Mouse (Mus musculus): ENCODE data around the gene Ppargc1a. TPM values are rescaled to one million over a fixed set of nuclear protein-coding genes. Genes with fewer than 3 reads are reported as not detected.

The Ppargc1a gene
- 0.29 and 0.46 TPM in 2 replicates for total RNA-seq (2017)

DNA sequence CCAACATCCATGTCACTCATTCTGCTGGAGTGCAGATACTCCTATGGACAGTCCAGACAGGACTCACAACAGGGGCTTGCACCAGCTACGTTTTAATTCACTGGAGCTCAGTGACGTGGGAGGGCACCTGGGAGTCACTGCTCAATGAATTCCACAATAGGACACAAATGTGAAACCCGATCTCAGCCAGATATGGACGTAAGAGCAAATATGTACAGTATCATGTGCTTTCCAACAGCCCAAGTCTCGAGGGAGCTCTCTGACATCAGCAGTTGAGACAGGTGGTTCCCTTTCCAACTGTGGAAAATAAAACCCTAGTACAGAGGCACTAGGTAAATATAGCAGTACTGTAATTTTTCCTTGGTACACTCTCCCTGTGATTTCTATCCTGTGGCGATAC lies at the start of gene Ppargc1a:
Gene Ppargc1a, minus strand, starts transcription at position 68 of the 400 bp plus-strand sequence.
- ATAC-seq (replicated peaks; ENCODE audit: low read depth, poor library complexity, severe bottlenecking), result no peak

DNA sequence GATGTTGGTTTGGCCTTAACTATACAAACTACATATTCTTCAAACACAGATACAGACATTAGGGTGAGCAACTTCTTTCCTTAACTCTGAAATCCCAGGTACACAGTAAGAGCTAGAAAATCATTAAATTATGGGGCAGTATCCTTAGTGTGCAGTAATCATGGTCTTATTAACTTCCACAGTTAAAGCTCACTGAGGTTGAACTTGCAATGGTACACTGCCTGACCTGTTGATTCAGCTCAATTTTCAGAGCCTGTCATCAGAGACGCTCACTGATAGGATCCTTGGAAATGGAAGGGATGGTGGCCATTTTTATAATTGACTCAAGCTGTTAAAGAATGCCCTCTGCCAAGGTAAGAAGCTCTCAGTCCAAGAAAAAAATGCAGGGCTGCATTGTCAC lies 49.4 kb upstream of the Ppargc1a start:
- ATAC-seq (replicated peaks; ENCODE audit: low read depth, poor library complexity, severe bottlenecking), result no peak

DNA sequence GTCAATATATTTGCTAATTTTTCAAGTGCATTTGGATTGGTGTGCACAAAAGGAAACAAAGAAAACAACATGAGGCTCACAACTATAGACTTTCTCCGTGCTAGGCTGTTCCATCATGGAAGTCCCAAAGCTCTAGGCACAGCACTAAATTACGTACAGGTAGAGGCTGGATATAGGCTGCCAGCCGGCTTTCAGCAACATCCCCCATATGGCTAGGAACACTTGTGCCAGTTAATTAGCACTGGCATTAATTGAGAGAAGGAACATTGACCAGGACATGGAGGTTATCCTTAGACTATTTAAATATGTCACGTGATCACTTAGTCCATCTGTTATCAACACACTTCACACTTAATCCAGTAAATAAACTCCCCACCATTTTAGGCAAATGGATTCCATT lies 44.5 kb upstream of the Ppargc1a start:
- no peak for ATAC-seq (replicated peaks; ENCODE audit: low read depth, poor library complexity, severe bottlenecking)

DNA sequence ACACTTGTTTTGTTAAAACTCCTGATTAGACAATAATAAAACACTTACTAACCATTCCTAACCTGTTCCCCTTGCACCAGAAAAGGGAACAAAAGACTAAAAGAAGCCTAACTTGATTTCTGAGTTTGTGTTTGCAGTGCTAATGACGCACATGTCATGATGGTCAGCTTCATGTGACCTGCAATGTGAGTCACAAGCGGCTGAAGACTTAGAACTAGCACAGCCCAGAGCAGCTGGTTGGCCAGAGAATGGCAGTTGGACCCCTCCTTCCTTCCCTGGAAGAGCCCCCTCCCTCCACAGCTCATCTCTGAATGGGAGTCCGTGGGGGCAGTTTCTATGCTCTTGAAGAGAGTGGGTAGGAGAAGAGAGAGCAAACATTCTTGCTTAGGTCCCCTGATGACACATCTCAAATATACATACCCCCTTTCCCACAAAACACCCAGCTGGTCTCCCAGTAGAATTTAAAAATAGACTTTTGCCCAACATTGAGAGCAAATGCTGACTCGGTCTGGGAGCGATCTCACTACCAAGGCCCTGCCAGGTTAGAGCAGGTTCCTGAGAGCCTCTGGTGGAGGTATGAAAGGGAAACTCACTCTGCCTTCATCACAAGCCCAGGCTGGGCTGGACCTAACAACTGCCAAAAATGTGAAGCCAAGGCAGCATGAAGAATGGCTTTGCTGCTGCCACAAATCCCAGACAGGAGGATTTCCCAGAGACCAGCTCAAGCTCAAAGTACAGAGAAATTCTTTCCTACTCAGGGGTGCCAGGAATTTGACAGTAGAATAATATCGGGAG lies 40.4 kb upstream of the Ppargc1a start:
- no peak for ATAC-seq (replicated peaks; ENCODE audit: low read depth, poor library complexity, severe bottlenecking)

DNA sequence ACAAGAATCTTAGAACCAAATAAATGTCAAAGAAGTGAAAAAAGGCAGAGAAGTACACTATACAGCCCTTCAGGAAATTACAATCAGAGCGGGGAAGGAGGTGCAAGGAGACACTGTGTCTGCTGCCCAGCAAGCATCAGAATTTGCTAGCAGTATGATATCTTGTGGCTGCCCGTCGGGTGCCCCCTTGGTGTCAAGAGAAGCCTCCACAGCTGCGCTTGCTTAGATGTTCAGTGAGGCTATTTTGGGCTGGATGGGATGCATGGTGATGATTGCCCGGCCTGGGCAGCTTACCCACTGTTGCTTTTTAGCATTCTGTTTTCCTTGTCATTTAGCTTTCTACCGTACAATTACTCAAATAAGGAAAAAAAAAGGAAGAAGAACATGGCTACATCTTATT lies 32.0 kb upstream of the Ppargc1a start:
- ATAC-seq (replicated peaks; ENCODE audit: low read depth, poor library complexity, severe bottlenecking), result peak; percentile 56

DNA sequence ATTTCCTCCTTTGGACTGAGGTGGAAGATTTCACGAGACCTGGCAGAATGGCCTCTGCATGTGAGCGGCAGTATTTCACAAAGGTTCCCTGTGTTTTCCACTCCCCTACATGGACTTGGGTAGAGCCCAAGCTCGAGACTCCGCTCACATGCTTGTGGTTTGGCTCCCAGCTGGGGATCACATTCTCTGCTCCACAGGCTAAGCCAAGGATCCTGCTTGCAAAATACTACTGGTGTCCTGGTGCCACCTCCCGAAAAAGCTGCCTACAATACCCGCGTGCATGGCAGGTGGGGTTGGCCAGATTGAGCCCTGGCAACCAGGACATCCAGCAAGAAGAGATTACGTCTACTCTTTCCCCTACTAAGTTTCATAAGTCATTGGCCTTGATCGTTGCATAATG lies 28.1 kb upstream of the Ppargc1a start:
- no peak for ATAC-seq (replicated peaks; ENCODE audit: low read depth, poor library complexity, severe bottlenecking)

DNA sequence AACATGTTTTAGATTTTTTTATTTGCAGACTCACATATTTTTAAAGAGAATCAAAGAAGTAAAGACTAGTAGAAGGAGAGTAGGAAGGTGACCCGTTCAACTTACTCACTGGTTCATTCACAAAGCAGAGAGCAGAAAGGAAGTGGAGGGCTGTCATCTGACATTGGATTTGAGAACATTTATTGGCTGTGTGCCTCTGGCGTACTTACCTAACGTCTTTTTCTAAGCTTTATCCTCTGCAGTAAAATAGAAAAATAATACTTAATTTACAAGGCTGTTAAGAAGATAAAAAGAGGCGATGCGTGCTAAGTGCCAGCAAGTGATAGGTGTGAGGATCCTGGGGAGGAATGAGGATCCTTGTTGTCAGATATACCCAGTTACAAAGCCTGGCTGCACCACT lies 24.7 kb upstream of the Ppargc1a start:
- ATAC-seq (replicated peaks; ENCODE audit: low read depth, poor library complexity, severe bottlenecking), result no peak

DNA sequence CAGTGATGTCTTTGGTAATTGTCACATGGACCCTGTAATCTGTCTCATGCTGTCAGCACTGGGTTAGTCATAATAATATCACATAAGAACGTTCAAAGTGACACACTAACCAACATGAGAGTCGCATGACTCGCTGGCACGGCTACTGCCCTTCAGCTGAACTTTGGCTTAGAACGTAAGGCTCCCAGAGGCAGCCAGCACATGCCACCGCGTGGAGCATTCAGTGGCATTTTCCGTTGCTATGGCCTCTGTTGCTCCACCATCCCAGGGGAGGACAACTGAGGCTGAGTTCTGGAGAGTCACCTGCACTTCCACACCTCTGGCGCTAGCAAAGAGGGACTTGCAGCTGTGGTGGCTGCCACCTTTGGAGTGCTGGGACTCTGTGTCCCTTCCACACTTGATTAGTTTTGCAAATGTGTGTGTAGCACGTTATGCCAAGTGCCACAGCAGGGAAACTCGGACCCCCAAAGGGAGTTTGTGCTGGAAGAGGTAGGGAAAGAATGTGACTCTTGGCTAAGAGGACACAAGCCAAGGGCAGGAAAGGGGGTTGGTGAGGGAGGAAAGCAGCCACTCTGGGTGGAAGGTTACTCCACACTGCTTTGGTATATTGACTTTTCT lies 24.1 kb upstream of the Ppargc1a start:
- no peak for ATAC-seq (replicated peaks; ENCODE audit: low read depth, poor library complexity, severe bottlenecking)

DNA sequence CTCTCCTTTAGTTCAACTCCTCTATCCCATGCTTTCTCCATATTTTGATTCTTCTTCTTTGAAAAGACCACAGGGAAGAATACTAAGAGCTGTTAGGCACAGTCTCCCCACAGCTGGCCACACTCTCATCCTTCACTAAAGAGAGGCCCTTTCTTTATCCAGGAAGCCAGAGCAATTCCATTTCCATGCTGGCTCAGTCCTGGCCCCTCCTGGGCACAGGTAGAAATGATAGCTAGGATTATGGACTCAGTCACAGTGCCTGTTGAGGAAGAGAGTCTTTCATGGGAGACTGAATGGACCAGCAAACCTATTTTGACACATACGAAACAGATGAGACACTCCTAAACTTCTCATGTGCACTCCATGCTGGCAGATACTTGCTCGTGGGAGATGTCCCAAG lies 18.7 kb upstream of the Ppargc1a start:
- no peak for ATAC-seq (replicated peaks; ENCODE audit: low read depth, poor library complexity, severe bottlenecking)

DNA sequence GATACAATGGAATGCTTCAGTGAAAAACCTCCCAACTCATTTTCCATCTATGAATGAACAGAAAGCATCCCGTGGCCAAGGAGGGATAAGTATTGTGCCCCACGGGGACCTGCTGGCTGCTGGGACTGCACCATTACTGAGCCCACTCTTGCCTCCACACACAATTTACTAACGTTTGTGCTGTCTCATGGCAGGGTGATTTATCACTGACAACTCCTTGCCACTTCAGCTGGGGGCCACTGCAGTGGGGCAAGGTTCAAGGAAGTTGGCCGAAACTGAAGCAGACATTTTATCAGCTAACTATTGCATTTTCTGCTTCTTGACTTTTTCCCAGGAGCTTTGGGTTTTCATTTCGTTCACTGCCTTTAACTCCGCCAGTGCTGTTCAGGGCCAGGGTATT lies 17.5 kb upstream of the Ppargc1a start:
- ATAC-seq (replicated peaks; ENCODE audit: low read depth, poor library complexity, severe bottlenecking), result peak; percentile 96

DNA sequence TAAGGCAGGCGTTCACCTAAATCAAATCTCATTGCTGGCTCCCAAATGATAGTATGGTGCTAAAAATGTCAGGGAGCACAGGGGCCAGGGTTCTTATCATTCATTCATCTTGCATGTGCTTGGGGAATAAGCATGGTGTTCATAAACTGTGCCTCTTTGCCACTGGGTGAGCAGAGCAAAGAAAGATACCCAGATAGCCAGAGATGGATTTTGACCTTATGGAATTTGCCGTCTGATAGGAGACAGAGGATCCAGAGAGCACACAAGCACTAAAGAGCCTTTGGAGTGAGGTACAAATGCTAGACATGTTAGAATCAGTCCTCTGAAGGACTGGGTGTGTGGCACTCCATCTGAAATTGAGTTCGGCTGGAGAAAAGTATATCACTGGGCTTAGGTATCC lies 16.7 kb upstream of the Ppargc1a start:
- no peak for ATAC-seq (replicated peaks; ENCODE audit: low read depth, poor library complexity, severe bottlenecking)

DNA sequence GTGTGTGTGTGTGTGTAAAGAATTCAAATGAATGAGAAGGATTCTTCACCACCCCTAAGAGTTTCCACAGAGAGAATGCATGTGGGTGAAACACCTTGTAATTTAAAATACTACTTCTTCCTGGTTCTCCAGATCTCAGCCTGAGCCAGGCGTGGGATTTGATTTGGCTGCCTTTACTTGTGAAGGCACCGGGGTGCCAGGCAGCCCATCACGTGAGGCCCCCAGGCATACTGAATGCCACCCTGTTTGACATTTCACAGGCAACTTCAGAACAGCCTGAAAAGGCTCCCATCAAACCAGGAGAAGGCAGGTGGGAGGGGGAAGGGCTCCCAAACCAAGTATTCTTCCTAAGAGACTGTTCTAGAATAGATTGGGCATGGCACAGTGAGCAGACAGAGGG lies 16.1 kb upstream of the Ppargc1a start:
- no peak for ATAC-seq (replicated peaks; ENCODE audit: low read depth, poor library complexity, severe bottlenecking)

DNA sequence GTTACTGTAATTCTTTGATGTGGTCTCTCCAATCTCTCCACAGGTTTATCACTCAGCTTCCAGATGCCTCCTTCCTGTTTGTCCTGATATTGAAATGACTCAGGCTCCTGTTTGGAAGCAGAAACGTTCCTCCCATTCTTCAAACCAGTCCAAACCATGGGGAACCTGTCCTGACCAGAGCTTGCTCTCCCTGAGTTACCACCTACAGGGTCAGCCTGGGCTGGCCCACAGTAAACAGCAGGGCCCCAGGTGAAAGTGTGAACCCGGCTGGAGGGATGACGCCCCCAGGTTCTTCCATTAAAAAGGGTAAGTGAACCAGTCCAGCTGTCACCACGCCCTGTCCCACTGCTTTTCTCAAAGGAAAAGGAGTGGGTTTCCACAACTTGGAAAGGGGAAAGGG lies 15.5 kb upstream of the Ppargc1a start:
- ATAC-seq (replicated peaks; ENCODE audit: low read depth, poor library complexity, severe bottlenecking), result no peak

DNA sequence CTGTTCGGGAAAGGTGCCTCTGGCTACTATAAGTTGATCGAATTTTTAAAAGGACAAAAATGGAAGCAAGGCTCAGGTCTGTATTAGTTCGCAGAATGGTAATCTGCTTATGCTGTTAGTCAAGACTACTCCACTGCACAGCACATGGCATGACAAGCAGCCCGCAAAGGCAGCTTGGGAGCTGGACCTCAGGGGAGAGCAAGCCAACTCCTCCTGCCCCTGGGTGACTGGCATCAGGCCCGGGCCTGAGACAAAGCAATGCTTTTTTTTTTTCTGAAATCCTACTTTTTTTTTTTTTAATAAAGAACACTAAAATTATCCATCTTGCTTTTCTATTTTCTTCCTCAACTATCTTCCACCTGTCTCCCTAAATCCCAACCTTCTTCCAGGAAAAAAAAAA lies 15.1 kb upstream of the Ppargc1a start:
- ATAC-seq (replicated peaks; ENCODE audit: low read depth, poor library complexity, severe bottlenecking), result no peak

DNA sequence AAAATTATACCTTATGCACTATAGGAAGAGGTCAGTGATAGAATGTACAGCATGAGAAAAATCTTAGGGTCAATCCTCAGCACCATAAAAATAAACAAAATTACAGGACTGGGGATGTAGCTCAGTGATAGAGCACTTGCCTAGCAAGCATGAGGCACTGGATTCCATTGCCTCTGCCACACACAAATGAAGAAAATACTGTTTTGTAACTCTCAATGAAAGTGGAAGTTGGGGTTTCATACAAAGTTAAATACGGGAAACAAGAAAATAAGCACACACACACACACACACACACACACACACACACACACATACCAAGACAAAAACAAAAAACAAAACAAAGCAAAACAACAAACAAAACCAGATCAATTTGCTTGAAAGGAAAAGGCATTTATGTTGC lies 10.1 kb upstream of the Ppargc1a start:
- ATAC-seq (replicated peaks; ENCODE audit: low read depth, poor library complexity, severe bottlenecking), result 0 out of 2 replicates have a peak, but pooled peaks have one; percentile 25

DNA sequence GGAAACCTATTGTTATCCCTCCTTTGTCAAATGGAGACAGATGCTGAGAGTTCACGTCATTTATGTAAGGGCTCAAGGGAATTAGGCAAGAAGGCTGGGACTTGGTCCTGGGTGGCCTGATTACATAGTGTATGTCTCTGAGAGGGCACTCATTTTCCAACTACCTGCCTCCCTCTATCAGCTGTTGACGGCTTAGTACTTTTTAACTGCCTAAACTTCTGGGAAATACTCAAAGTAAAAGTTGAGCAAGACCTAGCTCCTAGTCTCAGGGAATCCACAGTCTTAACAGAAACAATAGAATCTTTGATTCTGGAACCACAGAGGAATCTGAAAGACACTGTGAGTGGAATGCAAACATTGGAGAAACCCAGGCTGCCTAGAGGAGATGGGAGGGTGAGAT lies 6.2 kb upstream of the Ppargc1a start:
- ATAC-seq (replicated peaks; ENCODE audit: low read depth, poor library complexity, severe bottlenecking), result no peak

DNA sequence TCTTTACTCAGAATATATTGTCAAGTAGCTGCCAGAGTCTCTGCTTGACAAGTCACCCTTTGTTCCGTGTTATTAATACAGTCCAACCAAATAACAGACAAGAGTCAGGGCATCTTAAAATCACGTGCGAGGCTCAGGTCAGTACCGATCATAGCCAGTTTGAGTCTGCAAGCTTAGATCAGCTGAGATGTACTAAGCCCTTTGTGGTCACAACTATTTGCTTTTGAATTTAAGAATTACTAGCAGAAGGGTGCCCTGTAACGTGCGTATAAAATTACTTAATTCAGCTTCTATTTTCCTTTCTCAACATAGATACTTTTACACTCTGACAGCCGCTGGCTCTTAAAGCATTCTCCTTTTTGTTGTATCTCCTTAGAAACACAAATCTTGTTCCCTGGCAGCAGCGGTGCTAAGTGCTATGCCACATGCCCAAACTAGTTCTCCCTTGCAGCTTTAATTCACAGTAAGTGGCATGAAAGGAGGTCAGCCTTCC lies 718 bp upstream of the Ppargc1a start:
- ATAC-seq (replicated peaks; ENCODE audit: low read depth, poor library complexity, severe bottlenecking), result no peak

DNA sequence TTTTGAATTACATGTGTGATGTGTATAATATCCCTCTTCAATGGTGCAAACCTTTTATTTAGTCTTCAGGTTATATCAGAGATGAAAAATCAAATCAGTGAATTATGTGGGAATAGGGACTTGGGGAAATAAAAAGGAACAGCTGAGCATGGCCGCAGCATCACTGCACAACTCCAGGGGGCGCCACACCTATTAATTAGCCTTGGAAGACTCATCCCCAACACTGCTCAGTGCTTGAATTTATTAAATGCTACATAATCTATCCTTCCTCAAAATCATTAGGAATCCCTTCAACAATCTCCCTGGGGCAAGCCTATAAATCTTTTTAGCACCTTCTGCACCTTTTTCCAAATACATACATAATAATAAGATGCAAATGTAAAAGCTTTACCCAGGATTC lies 1.9 kb downstream of the Ppargc1a start:
- no peak for ATAC-seq (replicated peaks; ENCODE audit: low read depth, poor library complexity, severe bottlenecking)

DNA sequence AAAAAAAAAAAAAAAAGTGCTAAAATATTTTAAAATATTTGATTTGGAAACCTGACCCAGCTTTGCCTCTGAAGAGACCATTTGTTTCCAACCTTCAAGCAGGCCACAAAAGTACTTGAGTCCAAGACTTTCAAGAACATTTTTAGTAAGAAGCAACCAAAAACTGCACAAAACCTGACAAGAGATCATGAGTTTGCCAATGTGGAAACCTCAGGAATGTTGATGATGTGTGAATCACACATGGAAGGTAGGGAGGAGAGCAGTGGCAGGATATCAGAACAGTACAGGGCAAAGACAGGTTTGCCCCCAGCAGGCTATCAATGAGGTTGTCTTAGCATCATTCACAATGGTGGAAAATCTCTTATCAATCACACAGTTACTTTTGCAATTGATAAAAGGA lies 2.5 kb downstream of the Ppargc1a start:
- ATAC-seq (replicated peaks; ENCODE audit: low read depth, poor library complexity, severe bottlenecking), result no peak

DNA sequence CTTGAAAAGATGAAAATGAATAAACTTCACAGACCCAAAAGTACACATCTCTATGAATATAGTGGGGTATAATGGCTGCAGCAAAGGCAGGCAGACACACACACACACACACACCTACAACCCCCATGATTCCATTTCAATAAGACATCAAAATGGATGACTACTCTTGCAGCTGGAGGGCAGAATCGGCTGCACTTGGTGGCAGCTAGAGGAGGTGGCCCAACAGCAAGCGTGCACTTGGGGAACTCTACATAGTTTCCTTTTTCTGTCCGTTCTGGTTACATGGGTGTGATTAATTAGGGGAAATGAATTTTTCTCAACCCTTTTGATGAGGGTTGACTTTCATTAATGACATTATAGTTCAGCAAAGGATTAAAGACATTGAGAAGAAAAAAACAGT lies 4.0 kb downstream of the Ppargc1a start:
- peak; percentile 58; the same call in 1 of the 2 replicates for ATAC-seq (replicated peaks; ENCODE audit: low read depth, poor library complexity, severe bottlenecking)

DNA sequence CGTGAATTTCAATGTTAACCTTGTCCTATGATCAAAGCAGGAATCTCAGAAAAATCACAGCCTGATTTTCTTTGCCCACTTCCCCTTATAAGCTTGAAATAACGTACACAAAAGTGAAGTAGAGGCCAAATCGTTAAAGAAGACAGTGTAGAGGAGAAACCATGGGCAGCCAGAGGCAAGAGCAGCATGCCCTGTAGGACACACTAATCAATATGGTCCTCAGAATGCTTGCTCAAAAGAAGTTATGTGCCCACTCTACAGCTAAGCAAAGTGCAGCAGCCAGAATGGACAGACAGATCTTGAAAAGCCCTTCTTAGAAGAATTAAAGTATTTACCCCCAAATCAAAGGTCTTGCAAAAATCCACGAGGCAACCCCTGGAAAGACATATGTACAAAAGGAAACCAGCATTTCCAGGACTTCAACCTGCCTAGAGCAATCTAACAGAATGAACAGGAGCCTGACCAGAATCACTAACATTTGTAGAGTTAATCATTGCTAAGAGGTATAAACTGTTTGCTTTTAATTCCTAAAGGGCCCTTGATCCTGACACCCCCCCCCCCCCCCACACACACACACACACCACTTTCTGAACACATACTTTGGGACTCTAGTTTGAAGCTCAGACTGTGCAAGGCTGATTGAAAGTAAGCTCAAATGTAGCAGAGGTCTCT lies 9.8 kb downstream of the Ppargc1a start:
- no peak for ATAC-seq (replicated peaks; ENCODE audit: low read depth, poor library complexity, severe bottlenecking)

Measured in common myeloid progenitor, adult 5-6 weeks (primary cell).